Mouse (Mus musculus) heart, embryonic 16.5 days (tissue): ENCODE data around the gene Dusp5. TPM values are rescaled to one million over a fixed set of nuclear protein-coding genes. Genes with fewer than 3 reads are reported as not detected.
A peak's percentile ranks its signal among the peaks of the same experiment; 100 is the strongest.

Experiments
- ATAC-seq: fragments of 200-750 bp; cut with Nextera tagmentation; replicated peaks from 2 replicates; pipeline ENCODE4 v1.8.0; 2017; ENCODE audit warnings: moderate number of reproducible peaks; ENCODE audit not compliant: insufficient read depth, low FRiP score; ENCODE audit errors: extremely low read depth
- H3K27ac ChIP-seq: fragments of 300-500 bp; sonication (generic); 2 replicates; pipeline ENCODE4 v1.5.1; 2014; ENCODE audit warnings: mild to moderate bottlenecking, low read length, control low read depth, moderate library complexity
- H3K27me3 ChIP-seq: fragments of 300-500 bp; sonication (generic); 2 replicates; pipeline ENCODE4 v1.6.1; 2014; ENCODE audit warnings: low read length, mixed read lengths; ENCODE audit not compliant: control insufficient read depth, insufficient read depth
- H3K36me3 ChIP-seq: fragments of 300-500 bp; sonication (generic); 2 replicates; pipeline ENCODE4 v1.6.1; 2014; ENCODE audit not compliant: control insufficient read depth, insufficient read depth
- H3K4me1 ChIP-seq: fragments of 300-500 bp; sonication (generic); 2 replicates; pipeline ENCODE4 v1.6.1; 2014; ENCODE audit warnings: low read length, mixed read lengths; ENCODE audit not compliant: control insufficient read depth, insufficient read depth
- H3K4me2 ChIP-seq: fragments of 300-500 bp; sonication (generic); 2 replicates; pipeline ENCODE4 v1.6.1; 2014; ENCODE audit warnings: low read depth, mild to moderate bottlenecking, control low read depth, low read length
- H3K4me3 ChIP-seq: fragments of 300-500 bp; sonication (generic); 2 replicates; pipeline ENCODE4 v1.5.1; 2014; ENCODE audit warnings: mild to moderate bottlenecking, control low read depth, low read length
- H3K9ac ChIP-seq: fragments of 300-500 bp; sonication (generic); 2 replicates; pipeline ENCODE4 v1.6.1; 2014; ENCODE audit warnings: low read length, control low read depth
- H3K9me3 ChIP-seq: fragments of 300-500 bp; sonication (generic); replicated peaks from 2 replicates; pipeline ENCODE4 v1.6.1; 2016; ENCODE audit warnings: low read length; ENCODE audit not compliant: control insufficient read depth
- WGBS: fragments of 180-500 bp; shearing (Covaris S2); extraction: QIAGEN DNeasy Blood & Tissue Kit; methylation state at CpG from one replicate; pipeline ENCODE4 v1.1.7; 2014; 5-methylcytosine and 5-hydroxymethylcytosine counted together
- polyA plus RNA-seq: library from polyadenylated mRNA; unstranded; fragments of >200 nt; fragmentation: Nextera tagmentation; extraction: Ambion mirVana; gene quantifications from 2 replicates; pipeline ENCODE4 v1.2.1, GENCODE M21; 2015

The Dusp5 gene
- polyA plus RNA-seq, 1 experiment from 2014 or later, result 11.5 TPM

- WGBS, result 4% methylated on average over 13 of the region's 13 CpGs
These were observed 733 bp upstream of the Dusp5 start for GRCm38 (mm10) chr19:53528131-53528621.

GRCm38 (mm10) chr19:53529455-53529704 is 471 bp downstream of the Dusp5 start:
- Histone ChIP-seq H3K9ac (peak overlapping the region; percentile 92), H3K9me3 (no peaks in the 10 kb centered on the region), H3K36me3 (no peaks in the 10 kb centered on the region), H3K27me3 (no peaks in the 10 kb centered on the region), H3K4me1 (peaks cover 37% of the 10 kb centered on the region), H3K27ac (peak overlapping the region; percentile 88), H3K4me2 (peak overlapping the region; percentile 94), H3K4me3 (peak overlapping the region; percentile 88)
- WGBS, result under 1% methylated on average over 32 of the region's 36 CpGs
- no peak for ATAC-seq

More at GRCm38 (mm10) chr19:53528131-53528621, 733 bp upstream of the Dusp5 start:
- no peaks in the 10 kb centered on the region for H3K27me3 ChIP-seq
- peak overlapping the region; percentile 94 for H3K4me2 ChIP-seq
- H3K4me3 ChIP-seq, result peak overlapping the region; percentile 88
- H3K27ac ChIP-seq, result peak overlapping the region; percentile 88
- H3K9ac ChIP-seq, result peak overlapping the region; percentile 92
- H3K36me3 ChIP-seq, result no peaks in the 10 kb centered on the region
- no peaks in the 10 kb centered on the region for H3K9me3 ChIP-seq
- peaks cover 37% of the 10 kb centered on the region for H3K4me1 ChIP-seq
- ATAC-seq, result no peak

- peak overlapping the region; percentile 88 for H3K27ac ChIP-seq
These were observed 1.0 kb downstream of the Dusp5 start for GRCm38 (mm10) chr19:53529705-53530562.

DNA sequence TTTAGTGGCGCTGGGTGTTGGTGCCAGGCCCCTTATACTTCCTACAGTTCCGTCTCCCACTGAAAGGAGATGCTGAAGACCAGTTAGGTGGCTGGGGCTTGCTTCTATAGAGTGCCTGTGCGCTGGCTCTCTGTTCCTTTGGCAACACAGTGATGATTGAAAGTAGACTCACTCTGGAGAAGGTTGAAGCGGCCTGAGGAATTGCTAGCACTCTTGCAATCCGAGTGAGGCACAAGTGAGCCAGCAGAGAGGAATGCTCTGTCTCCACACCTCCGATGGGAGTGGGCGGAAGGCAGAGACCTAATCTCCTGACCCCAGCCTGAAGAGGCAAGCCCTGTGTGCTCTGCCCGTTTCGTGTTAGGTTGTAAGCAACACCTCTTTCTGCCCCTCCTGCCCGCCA is 2.5 kb downstream of the Dusp5 start:
- Histone ChIP-seq H3K9ac (peak overlapping the region; percentile 8; the same call in 1 of the 2 replicates), H3K4me2 (peak overlapping the region; percentile 36), H3K36me3 (no peaks in the 10 kb centered on the region), H3K27me3 (no peaks in the 10 kb centered on the region), H3K27ac (no peak overlapping the region), H3K4me3 (peak overlapping the region; percentile 16), H3K4me1 (peaks cover 40% of the 10 kb centered on the region), H3K9me3 (no peaks in the 10 kb centered on the region)
- ATAC-seq, result no peak
- WGBS, result 46% methylated on average over 10 of the region's 10 CpGs

More at GRCm38 (mm10) chr19:53529705-53530562, 1.0 kb downstream of the Dusp5 start:
- H3K27me3 ChIP-seq, result no peaks in the 10 kb centered on the region
- peak; percentile 15; the same call in 1 of the 2 replicates for ATAC-seq
- peak overlapping the region; percentile 88 for H3K4me3 ChIP-seq
- H3K4me1 ChIP-seq, result peaks cover 37% of the 10 kb centered on the region
- H3K9ac ChIP-seq, result peak overlapping the region; percentile 92
- peak overlapping the region; percentile 94 for H3K4me2 ChIP-seq
- 8% methylated on average over 31 of the region's 31 CpGs for WGBS
- H3K36me3 ChIP-seq, result no peaks in the 10 kb centered on the region
- H3K9me3 ChIP-seq, result no peaks in the 10 kb centered on the region

- no peaks in the 10 kb centered on the region for H3K27me3 ChIP-seq
- no peaks in the 10 kb centered on the region for H3K9me3 ChIP-seq
- peak overlapping the region; percentile 16 for H3K4me3 ChIP-seq
- no peak for ATAC-seq
- peaks cover 40% of the 10 kb centered on the region for H3K4me1 ChIP-seq
- no peaks in the 10 kb centered on the region for H3K36me3 ChIP-seq
- H3K9ac ChIP-seq, result peak overlapping the region; percentile 8
- peak overlapping the region; percentile 36 for H3K4me2 ChIP-seq
- 0 out of 2 replicates have a peak overlapping the region, but pooled peaks have one; percentile 36 for H3K27ac ChIP-seq
- 23% methylated on average over 6 of the region's 6 CpGs for WGBS
These were observed 3.1 kb downstream of the Dusp5 start for GRCm38 (mm10) chr19:53532021-53532420.

- peak overlapping the region; percentile 36; the same call in 1 of the 2 replicates for H3K4me2 ChIP-seq
- H3K4me3 ChIP-seq, result no peak overlapping the region
- no peaks in the 10 kb centered on the region for H3K27me3 ChIP-seq
- H3K36me3 ChIP-seq, result peaks cover under 1% of the 10 kb centered on the region; the same call in 1 of the 2 replicates
- H3K27ac ChIP-seq, result no peak overlapping the region
- peaks cover 40% of the 10 kb centered on the region for H3K4me1 ChIP-seq
- no peaks in the 10 kb centered on the region for H3K9me3 ChIP-seq
- 61% methylated on average over 6 of the region's 6 CpGs for WGBS
- no peak overlapping the region for H3K9ac ChIP-seq
- ATAC-seq, result no peak
These were observed 3.8 kb downstream of the Dusp5 start for GRCm38 (mm10) chr19:53532676-53533075.

DNA sequence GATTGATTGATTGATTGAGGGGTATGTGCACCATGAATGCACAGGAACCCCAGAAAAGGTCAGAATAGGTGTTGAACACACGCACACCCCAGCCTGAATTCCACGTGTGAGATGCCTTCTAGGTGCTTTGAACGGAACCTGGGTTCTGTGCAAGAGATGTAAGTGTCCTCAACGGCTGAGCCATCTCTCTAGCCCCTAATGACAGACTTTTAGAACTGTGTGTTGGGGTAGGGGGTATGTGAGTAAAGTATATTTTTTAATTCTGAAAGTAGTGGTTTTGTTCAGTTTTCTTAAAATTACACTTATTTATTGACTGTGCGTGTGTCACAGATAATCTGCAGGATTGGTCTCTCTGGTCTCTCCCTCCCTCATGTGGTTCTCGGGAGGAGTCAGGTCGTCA is 4.3 kb downstream of the Dusp5 start:
- 89% methylated on average over 7 of the region's 7 CpGs for WGBS
- Histone ChIP-seq H3K4me1 (peaks cover 36% of the 10 kb centered on the region), H3K9me3 (no peaks in the 10 kb centered on the region), H3K27ac (no peak overlapping the region), H3K9ac (no peak overlapping the region), H3K4me2 (no peak overlapping the region), H3K4me3 (no peak overlapping the region), H3K36me3 (peaks cover 3% of the 10 kb centered on the region; the same call in 1 of the 2 replicates), H3K27me3 (no peaks in the 10 kb centered on the region)
- no peak for ATAC-seq

DNA sequence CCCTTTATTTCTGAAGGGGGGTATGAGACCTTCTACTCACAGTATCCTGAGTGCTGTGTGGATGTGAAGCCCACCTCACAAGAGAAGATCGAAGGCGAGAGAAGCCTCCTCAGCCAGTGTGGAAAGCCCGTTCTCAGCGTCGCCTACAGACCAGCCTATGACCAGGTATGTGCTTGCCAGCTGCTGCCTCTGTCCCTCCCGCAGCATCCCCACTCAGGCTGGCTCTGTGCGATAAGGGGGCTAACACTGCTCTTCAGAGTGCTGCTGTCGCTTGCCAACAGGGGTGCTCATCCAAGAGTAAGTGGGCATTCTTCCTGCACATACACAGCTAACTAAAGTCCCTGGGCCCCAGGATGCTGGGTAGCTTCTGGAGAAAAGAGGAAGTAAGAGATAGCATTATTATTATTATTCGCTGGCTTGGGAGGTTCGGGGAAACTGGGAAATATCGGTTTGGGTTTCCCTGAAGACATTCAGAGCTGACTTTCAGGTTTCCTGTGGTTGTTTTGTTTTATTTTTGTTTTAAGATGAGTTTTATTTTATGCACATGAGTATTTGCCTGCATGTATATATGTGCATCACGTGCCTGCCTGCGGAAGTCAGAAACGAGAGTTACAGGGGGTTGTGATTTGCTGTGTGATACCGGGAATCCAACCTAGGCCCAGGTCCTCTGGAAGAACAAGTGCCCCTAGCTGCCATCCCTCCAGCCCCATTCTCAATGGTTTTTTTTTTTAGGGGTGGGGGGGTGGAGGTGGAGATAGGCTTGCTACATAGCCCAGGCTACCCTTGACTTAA is 5.1 kb downstream of the Dusp5 start:
- ATAC-seq, result no peak
- Histone ChIP-seq H3K9ac (no peak overlapping the region), H3K27ac (no peak overlapping the region), H3K4me3 (no peak overlapping the region), H3K4me2 (no peak overlapping the region), H3K36me3 (peaks cover 3% of the 10 kb centered on the region; the same call in 1 of the 2 replicates), H3K4me1 (peaks cover 37% of the 10 kb centered on the region), H3K9me3 (no peaks in the 10 kb centered on the region), H3K27me3 (no peaks in the 10 kb centered on the region)
- 85% methylated on average over 15 of the region's 15 CpGs for WGBS
